Mouse (Mus musculus) left cerebral cortex, postnatal 36 days (tissue): ENCODE results near the gene Ttbk2. TPM values are rescaled to one million over a fixed set of nuclear protein-coding genes. Genes with fewer than 3 reads are reported as not detected.

Experiments used
- DNase-seq, 2 experiments: peaks; one replicate each; pipeline ENCODE4 v3.0.0; 2021 to 2022; ENCODE audit warnings: low spot score in 2 of 2, mixed read lengths in 1 of 2
- intact Hi-C: fragments of 180-260 bp; cut with DNase I; formaldehyde crosslinking; loops from one replicate; pipeline ENCODE4 v1.15.1; 2025
- total RNA-seq, 2 experiments: library from RNA; stranded (reverse); gene quantifications; 2 replicates each; pipeline ENCODE4 v1.2.3; 2021

Gene Ttbk2
- 10 to 100 TPM; 89.4 to 90.6 TPM for total RNA-seq

DNA sequence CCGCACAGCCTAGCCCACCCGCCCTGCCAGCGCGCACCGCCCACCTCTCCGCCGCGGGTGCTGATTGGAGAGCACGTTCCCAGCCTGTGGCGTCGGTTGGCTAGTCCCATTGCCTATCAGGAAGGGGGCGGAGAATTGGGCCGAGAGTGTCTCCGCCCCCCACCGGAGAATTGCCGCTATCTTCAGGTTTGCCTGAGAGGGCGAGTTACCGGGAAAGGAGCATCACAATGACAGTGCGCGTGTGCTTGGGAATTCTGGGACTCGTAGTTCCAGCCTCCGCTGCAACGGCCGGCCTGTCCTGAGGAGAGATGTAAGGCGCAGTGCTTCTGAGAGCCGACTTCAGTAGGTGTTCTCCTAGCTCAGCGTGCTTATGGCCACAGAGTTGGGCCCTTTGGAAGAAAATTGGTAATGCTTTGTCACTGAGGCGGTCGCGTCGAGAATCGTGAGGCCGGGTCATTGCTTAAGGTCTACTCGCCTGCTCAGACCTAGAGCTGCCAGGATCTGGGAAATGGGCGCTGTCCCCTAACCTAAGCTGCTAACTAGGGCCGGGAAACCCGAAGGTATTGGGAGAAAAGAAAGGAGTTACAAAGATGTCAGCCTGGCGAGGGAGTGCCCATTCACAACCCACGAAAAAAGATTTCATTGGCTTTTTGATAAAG is at the start of gene Ttbk2:
Gene Ttbk2, minus strand, starts transcription at position 181 of the 659 bp plus-strand sequence.
- DNase-seq = peak; percentile 99
- intact Hi-C loops = no loop called here

DNA sequence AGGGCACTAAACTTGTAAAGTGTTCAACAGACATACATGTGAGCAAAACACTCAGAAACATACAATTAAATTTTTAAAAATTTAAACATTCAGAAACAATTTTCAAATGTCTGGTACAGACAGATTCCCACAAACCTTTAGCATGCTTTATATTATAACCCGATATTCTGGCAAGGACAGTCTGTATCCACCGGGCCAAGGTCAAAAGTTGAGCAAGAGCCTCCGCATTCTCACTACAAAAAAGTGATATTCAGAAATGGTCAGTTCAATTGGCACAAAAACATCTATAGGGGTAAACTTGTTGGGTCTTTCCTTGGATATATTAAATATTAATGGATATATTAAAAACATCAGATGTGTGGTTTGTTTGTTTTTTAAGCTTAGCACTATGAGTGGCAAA is 46.0 kb upstream of the Ttbk2 start:
- intact Hi-C loops = no loop called here
- no peak for DNase-seq

- intact Hi-C loops = no loop called here
- no peak for DNase-seq
These were observed 37.2 kb upstream of the Ttbk2 start for GRCm38 (mm10) chr2:120887601-120888000.

GRCm38 (mm10) chr2:120873192-120873591 is 22.8 kb upstream of the Ttbk2 start:
- intact Hi-C loops = no loop called here
- no peak for DNase-seq

DNA sequence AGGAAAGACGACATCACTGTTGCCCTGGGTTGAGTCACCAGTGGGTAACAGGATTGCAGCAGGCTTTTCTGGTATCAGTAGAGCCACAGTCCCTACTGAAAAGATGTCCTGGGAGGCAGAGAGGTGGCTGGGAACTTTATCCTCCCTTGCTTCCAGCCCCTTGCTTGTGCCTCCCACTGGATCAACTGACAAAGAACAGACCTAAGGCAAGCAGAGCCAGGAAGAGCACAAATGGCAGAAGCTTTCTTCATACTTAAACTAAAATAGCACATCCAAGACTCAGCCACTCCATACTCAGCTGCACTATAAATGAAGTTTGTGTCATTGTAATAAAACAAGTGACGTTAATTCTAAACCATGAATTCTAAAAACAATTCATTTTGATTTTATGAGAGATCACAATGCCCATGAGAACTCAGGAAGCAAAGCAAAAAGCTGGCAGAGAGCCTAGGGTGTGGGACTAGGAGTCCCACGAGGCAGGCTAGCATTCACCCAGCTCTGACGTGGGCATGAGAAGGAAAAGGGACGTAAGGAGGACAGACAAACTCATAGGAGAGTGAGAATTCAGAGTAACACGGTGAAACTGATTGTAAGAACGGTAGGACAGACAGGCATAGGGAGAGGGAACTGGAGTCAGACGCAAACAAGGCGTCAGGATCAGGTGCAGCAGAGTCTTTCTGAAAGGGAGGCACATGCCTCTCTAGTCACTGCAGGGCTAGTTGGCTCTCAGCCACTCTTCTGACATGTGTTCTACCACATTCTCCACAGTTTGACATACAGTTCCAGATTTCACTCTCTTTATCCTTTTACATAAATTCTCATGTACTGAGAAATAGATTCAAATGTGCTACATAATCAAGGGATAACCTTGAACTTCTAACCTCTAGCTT is 21.3 kb upstream of the Ttbk2 start:
- peak; percentile 17 to 19 for DNase-seq
- intact Hi-C loops = no loop called here

GRCm38 (mm10) chr2:120867336-120867735 is 16.9 kb upstream of the Ttbk2 start:
- intact Hi-C loops = no loop called here
- peak; percentile 42 to 53 for DNase-seq

DNA sequence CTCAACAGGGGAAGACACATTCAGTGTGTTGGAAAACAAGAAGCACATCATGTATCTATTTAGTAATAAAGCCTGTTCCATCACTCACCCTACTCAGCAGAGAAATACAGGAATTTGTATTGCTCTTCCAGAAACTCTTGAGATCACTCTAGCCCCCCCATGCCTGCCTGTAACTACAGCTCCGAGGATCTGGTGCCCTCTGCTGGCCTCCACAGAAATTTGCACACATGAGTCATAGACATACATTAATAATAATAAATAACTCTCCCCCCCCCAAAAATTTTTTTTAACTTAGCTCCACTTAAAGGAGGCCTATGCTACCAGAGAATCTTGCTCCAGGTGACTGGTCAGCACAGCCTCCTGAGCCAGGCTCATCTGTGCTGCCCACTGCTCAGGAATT is 16.2 kb upstream of the Ttbk2 start:
- intact Hi-C loops = no loop called here
- peak in 1 of 2 experiments; percentile 20 for DNase-seq

- no peak for DNase-seq
- intact Hi-C loops = loop anchor here (5.0 kb wide), 1 partner anchor 131 kb away; no protein-coding TSS in a partner anchor
These were observed 13.0 kb upstream of the Ttbk2 start for GRCm38 (mm10) chr2:120863389-120863788.

DNA sequence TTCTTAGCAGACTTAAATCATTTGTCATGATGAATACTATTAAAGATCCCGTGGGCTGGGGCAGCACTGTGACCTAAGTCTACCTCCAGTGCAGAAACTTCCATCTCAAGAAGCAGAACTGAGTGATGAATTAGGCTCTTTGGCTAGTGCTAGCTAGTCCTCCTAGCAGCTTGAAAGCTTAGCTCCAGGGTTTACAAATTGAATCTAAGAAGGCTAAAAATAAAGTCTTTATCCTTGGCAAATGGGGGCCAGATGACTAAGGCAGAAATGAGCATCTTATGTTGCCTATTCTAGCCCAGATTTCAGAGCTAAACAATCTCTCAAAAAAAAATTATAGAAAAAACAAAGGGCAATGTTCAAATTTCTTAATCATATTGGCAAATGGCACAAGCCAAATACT is 10.3 kb upstream of the Ttbk2 start:
- no peak for DNase-seq
- intact Hi-C loops = loop anchor here (5.0 kb wide), 1 partner anchor 128 kb away; no protein-coding TSS in a partner anchor

DNA sequence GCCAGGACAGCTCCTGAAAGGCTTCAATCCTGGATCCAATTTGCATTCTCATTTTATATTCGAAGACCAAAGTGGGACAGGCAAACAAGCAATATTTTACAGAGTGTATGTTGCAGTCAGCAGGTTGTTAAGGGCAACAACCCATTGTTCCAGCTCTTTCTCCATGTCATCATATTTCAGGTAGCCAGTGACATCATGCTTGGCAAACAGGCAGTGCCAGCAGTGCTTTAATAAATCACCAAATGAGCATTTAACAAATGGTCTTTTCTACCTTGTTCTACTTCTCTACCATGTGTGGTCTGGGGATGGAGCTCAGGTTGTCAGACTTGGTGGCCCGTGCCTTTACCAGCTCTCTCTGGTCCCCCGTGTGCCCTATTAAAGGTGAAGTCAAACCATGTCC is 7.7 kb upstream of the Ttbk2 start:
- no peak for DNase-seq
- intact Hi-C loops = no loop called here

DNA sequence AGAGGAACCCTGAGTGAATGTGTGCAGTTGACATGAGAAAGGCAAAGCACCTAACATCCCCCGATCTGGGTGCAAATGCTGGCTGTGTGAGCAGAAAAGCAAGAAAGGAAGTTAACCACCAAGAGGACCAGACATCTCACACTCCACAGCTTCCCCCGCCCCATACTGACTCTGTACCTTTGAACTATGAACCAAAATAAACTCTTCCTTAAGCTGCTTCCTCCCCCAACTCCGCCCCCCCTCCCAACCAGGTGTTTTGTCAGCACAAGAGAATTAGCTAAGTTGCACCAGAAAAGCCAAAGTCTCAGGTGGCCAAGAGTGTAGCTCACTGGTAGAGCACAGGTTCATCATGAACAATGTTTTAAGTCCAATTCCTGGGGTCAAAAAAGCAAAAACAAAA is 2.7 kb upstream of the Ttbk2 start:
- DNase-seq = no peak
- intact Hi-C loops = no loop called here

DNA sequence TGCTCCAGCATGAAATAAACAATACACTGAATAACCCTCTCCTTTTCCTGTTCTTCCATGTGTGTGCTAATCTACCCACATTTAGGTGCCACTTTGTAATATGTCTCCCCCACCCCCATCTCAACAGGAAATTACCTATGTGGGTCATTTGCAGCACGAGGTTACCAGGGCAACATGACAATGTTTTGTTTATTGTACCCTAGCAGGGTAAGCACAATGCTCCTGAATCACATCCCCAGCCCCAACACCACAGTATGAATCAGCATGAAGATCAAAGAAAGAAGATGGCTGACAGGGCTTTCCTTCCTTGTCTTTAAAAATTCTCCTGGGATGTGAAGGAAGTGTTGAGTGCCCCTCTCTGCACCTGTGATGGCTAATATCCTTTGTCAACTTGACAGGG is 2.2 kb upstream of the Ttbk2 start:
- no peak for DNase-seq
- intact Hi-C loops = no loop called here

- DNase-seq = peak; percentile 54 to 68
- intact Hi-C loops = no loop called here
These were observed 668 bp downstream of the Ttbk2 start, which contains the start of gene Cdan1 for GRCm38 (mm10) chr2:120849449-120850423. Gene Cdan1, minus strand, starts transcription at chr2:120850128.

- intact Hi-C loops = no loop called here
- no peak for DNase-seq
These were observed 5.1 kb downstream of the Ttbk2 start for GRCm38 (mm10) chr2:120845280-120845679.

DNA sequence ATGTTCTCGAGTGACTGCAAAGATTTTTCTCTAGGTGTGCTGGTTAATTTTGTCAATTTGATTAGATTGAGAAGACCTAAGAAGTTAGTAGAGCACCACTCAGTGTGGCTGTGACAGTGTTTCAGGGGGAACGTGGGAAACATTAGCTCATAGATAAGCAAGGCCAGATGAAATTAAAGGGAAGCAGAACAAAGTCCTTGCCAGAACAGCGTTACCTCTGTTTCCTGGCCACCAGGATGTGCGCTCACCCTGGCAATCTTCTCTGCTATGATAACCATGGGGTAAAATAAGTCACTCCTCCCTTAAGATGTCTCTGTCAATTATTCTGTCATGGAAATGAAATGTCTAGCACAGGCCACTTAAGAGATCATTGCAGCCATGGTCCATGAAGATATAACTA is 6.4 kb downstream of the Ttbk2 start:
- no peak for DNase-seq
- intact Hi-C loops = no loop called here

GRCm38 (mm10) chr2:120841211-120841610 is 9.2 kb downstream of the Ttbk2 start:
- DNase-seq = no peak
- intact Hi-C loops = no loop called here

DNA sequence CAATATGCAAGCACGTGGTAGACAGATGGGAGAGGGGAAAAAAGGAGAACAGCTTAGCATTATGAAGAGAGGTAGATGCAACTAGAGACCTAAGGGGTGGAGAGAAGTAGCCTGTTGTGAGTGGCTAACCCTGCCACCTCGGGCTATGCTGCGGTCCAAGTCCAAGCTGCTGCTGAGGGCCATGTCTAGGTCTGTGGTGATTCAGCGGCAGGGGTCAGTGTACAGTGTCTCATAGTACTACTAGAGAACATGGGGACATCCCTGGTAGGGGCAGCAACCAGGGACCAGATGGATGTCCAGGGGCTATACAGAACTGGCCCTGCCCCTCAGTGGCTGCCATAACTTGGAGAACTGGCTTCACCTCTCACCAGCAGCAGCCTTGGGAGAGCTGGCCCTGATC is 15.2 kb downstream of the Ttbk2 start:
- intact Hi-C loops = no loop called here
- DNase-seq = no peak

- no peak for DNase-seq
- intact Hi-C loops = no loop called here
These were observed 23.3 kb downstream of the Ttbk2 start for GRCm38 (mm10) chr2:120826936-120827638.

DNA sequence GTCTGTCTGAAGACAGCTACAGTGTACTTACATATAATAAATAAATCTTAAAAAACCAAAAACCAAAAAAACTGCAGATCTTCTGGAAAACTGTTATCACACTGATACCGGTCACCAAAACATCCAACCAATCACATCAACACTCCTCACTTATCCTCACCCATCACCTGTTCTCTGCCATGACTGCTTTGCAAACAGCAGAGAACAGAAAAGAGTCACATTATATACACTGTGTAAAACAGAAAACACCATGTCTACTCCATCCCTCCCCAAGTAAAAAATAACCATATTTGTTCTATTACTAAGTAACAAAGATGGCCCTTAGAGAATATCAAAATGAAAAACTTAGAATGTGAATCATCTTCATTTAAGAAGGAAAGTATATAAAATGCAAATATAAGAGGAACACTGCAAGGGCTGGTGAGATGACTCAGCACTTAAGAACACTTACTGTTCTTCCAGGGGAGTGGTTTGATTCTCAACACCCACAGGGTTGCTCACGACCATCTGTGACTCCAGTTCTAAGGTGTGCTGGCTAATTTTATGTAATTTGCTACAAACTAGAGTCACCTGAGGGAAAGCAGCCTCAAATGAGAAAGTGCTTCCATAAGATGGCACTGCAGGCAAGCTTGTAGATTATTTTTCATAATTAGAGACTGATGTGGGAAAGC is 80.0 kb downstream of the Ttbk2 start:
- DNase-seq = peak; percentile 23 to 26
- intact Hi-C loops = no loop called here
